Mouse (Mus musculus): Measurements from ENCODE around the gene Kiz. TPM values are rescaled to one million over a fixed set of nuclear protein-coding genes. Genes with fewer than 3 reads are reported as not detected.

Kiz gene
- polyA plus RNA-seq, 1 experiment: 12.0 TPM

DNA sequence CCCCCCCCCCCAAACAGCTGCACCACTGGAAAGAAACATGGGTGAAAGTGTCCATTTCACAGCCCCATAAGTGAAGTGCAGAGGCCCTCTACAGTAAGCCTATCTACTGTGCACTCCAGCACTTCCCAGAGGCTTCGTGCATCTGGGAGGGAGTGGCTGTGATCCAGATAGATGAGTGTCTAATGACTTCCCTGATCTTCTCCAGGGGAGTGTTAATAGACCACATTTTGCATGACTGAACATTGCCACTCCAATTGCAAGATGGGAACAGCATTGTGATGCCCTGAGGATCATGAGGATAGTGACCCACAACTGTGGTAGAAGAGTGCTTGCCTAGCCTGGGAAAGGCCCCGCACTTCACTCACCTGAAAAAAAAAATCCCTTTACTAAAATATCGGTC is 60.4 kb downstream of the Kiz start:
- no peak for TF ChIP-seq GATA1 (IDR thresholded peaks at IDR 0.05; ENCODE audit: low read length)

GRCm38 (mm10) chr2:146917770-146918169 is 62.1 kb downstream of the Kiz start:
- TF ChIP-seq GATA1 (IDR thresholded peaks at IDR 0.05; ENCODE audit: low read length): no peak

DNA sequence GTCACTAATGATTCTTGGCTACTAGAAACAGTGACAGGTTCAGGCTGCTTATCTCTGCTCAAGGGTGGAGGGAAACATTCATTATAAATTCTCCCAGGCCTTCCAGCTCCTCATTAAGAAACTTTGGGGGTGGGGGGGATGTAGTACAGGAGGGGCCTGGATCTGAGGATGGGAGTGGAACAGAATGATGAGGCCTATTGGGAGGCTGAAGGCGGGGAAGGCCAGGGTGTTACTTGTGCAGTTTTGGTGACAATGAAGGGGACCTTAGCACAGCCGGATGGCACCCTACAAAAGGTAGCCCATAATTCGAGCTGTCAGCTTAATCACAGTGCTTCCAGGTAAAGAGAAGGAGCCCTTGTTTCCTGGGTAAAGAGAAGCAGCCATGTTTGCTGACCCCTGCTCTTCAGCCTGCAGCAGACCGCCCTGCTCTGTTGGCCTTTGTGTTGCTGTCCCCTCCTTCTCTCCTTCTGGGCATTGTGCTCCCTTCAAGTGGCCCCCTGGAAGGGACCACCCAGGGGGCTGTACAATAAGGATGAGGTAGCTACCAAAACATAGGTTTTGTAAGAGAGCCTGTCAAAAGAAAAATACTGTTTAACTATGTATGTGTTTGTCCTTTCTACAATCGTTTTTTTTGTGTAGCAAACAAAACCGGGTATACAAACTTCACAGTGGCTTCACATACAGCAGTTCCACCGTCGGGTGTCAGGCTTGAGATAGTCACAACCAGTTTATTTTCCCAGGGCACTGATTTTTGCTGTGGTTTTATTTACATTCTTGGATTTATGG is 64.9 kb downstream of the Kiz start:
- TF ChIP-seq GATA1 (IDR thresholded peaks at IDR 0.05; ENCODE audit: low read length): no peak

DNA sequence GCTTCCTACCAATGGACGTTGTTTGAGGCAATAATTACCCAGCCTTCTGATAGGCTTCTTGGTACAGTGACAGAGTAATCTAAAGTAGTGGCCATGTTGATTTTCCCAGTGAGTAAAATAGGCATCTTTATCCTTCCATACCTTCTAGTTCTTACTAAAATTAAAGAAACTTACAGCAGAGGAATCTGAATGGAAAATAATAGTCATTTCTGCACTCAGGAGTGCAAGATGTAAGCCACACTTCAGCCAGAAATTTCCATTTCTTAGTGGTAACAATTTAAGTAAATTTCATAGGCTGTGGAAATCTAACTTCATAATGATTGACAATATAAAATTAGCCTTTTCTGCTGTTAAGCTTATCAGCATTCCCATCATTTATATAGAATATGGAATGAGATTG is 69.6 kb downstream of the Kiz start:
- TF ChIP-seq GATA1 (IDR thresholded peaks at IDR 0.05; ENCODE audit: low read length): no peak

DNA sequence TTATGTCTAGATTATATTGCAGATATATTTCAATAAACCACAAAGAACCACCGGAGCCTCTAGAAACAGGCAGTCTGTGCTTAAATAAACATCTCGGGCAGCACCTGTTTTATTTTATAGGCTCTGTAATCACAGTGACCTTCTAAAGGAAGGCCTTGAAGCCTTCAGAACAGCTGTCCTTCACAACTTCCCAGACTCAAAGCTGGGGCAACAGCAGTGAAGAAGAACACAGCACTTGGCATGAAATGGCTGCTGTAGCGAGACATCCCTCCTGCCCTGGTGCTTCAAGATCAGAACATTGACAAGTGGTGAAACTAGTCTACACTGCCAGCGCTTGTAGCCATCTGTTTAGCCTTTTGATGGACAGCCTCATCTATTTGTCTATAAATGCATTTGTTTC is 70.2 kb downstream of the Kiz start:
- TF ChIP-seq GATA1 (IDR thresholded peaks at IDR 0.05; ENCODE audit: low read length): no peak

DNA sequence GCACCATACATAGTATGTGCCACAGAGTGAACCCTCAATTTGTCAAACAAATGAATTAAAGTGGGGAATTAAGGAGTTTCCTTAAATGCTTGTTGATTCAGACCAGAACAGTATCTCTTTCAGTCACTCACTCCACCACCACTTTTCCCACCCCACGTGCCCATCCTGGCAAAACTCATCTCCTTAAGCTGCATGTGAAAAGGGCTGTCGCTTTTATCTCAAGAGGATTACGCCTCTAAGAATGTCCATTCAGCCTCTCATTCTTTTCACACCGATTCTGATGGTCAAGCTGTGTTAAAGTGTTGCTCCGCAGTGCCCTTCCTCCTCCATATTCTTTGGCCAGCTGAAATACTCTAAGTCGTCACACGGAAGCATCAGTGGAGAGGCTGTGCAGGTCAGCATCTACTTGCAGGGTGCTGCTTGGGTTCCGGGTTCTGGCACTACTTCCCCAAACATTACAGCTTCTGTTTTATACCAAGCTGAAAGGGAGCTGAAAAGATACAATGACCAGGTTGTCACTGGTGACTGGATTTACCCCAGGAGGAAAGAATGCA is 92.6 kb downstream of the Kiz start:
- no peak for TF ChIP-seq GATA1 (IDR thresholded peaks at IDR 0.05; ENCODE audit: low read length)

GRCm38 (mm10) chr2:146956366-146956765 is 100.7 kb downstream of the Kiz start:
- TF ChIP-seq GATA1 (IDR thresholded peaks at IDR 0.05; ENCODE audit: low read length): no peak

DNA sequence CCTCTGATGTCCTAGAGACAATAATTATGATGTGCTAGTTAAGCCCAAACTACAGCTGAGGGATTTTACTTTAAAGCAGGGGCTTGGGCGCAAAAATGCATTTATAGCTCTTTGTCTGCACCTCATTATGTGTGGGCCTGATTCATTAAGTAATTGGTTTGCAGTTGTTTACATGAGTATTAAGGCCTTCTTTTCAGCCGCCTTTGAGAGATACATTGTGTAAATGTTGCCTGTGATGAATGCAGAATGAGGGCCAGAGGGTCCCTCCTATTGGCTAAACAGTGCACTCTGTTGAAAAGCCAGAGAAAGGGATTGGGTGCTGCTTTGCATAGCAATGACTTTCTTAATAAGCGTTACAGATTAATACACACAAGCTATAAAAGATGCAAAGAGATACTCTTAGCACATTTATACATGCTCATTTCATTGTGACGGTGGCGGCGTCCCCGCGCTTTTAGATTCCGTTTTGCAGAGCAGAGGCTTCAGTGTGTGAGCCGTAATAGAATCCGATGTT is 102.8 kb downstream of the Kiz start:
- TF ChIP-seq GATA1 (IDR thresholded peaks at IDR 0.05; ENCODE audit: low read length): no peak

DNA sequence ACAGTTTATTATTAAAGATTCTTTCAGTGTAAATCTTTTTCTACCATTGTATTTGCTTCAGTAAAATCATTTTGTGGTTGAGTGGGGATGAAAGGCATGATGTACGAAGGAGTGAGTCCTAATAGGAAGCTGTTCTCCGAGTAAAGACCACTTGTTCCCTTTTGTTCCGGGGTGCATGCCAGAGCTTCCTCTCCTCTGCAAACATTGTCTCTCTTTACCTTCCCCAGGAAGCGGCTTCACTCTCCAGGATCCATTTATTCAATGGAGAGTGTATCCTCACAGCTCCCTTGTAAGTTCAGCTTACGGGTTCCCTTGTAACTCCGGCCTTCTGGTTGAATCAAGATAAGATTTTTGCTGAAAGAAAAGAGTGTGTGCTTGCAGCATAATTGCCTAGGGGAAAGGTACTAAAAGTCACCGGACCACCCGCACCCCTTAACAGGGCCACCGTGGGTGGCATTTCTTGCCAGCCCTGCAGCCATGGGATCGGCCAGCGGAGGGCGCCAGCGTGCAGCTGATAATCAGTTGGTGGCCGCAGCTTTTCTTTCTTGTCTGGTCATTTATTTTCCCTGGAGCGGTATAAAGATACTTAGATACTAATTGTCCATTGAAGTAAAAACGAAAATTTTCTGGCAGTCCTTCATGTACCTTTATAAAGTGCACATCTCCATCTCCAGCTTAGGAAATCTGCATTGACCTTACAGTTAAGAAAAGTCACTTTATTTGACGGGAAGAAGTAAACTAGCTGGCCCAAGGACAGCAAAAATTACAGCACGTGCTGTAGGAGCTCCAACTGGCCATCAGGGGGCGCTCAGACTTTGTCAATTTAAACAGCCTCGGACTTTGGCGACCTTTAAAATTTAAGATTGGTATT is 103.5 kb downstream of the Kiz start:
- no peak for TF ChIP-seq GATA1 (IDR thresholded peaks at IDR 0.05; ENCODE audit: low read length)

DNA sequence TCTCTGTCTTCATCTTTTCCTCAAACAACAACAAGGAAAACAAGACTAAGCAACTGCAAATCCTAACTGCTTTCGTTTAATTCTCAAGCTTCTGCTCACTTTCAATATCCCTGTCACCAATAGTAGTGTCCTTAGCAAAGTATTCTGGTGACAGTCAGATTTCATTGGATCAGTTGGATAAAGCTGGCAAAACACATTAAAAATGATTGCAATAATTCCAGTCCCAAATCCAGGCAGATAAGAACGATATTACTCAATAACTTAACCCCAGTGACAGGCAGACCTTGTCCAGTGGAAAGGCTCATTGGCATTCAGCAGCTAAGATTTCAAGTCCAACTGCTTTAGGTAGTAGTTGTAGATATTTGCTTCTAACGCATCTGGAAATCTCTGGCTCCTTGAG is 119.4 kb downstream of the Kiz start:
- TF ChIP-seq GATA1 (IDR thresholded peaks at IDR 0.05; ENCODE audit: low read length): no peak

DNA sequence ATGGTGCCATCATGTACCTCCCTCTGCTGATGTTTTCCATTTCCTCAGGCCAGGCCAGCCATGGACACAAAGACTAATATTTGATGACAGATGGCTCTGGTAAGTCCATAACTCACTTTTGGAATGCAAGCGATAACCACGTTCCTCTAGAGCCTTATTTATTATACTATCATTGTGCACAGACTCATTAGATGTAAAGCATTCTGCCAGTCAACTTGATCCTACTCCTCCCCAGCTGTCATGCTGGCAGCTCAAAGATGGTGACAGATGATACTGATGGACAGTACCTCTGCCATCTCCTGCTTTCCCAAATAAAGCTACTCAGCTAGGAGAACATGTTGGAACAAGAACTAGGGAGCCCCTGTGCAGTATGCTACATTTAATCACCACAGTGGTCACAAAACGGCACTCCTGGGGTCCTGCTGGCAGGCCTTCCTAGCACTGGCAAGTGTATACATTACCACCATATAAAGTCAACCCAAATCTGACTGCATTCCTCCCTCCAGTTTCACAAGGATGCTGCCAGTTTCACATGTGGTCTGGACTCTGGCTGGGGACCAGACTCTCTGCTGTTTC is 119.9 kb downstream of the Kiz start:
- no peak for TF ChIP-seq GATA1 (IDR thresholded peaks at IDR 0.05; ENCODE audit: low read length)

DNA sequence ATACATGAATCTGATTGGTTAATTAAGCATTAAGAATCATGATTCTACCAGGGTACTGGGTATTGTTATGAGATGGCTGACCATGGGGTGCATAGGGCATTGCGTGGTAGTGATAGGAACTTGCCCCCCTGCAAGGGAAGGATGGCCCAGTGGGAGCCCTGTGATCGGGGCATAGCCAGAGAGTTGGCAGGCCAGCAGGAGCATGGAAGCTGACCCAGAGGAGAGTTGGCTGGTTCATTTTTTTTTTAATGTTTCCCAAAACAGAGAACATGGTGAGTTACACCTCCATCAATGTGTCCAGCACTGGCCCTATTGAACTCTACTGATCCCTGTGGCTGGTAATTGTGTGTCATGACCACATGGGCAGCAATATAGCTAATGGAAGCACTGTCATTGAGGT is 127.1 kb downstream of the Kiz start:
- no peak for TF ChIP-seq GATA1 (IDR thresholded peaks at IDR 0.05; ENCODE audit: low read length)

DNA sequence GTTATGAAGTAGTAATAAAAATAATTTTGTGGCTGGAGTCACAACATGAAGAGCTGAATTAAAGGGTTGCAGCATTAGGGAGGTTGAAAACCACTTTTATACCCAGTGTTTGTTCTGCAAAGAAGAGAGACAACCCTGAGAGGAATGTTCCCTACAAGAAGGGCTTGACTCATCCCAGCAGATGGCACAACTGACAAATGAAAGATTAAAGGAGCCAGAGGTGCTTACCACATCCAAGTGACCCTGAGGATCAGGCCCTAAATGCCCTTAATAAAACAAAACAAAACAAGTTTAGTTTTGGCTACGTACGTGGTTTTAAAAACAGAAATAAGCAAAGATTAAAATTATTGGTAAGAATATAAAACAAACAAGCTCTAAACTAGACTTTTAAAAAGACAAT is 129.2 kb downstream of the Kiz start:
- TF ChIP-seq GATA1 (IDR thresholded peaks at IDR 0.05; ENCODE audit: low read length): no peak

GRCm38 (mm10) chr2:146985807-146986206 is 130.1 kb downstream of the Kiz start:
- no peak for TF ChIP-seq GATA1 (IDR thresholded peaks at IDR 0.05; ENCODE audit: low read length)

- TF ChIP-seq GATA1 (IDR thresholded peaks at IDR 0.05; ENCODE audit: low read length): no peak
Measured at GRCm38 (mm10) chr2:146986429-146986828, 130.8 kb downstream of the Kiz start.

DNA sequence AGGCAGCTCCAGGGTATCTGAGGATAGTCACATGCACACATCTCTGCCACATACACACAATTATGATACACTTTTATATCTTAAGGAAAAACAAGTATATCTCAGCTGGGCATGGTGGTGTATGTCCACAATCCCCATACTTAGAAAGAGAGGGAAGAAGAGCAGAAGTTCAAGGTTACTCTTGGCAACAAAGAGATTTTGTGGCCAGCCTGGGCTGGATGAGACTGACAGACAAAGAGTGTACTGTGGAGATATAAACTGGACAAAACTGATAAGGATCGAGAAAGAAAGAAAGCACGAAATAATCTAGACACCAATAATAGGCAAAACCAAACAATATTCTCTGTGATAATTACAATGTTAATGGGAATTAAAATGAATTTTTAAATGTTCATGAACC is 151.6 kb downstream of the Kiz start:
- no peak for TF ChIP-seq GATA1 (IDR thresholded peaks at IDR 0.05; ENCODE audit: low read length)
